Mouse (Mus musculus): ENCODE measurements around the gene Zc3h12c. TPM values are rescaled to one million over a fixed set of nuclear protein-coding genes. Genes with fewer than 3 reads are reported as not detected.

Zc3h12c gene
- polyA plus RNA-seq, 1 experiment from 2014 or later = 9.3 TPM

- H3K27me3 ChIP-seq = no peaks in the 10 kb centered on the region
- ChIA-PET CTCF (interaction anchor here (1.0 to 1.6 kb wide), 2 partner anchors 9 to 184 kb away, joined by 3 to 4 read pairs; no protein-coding TSS in a partner anchor), POLR2A (no interaction called here)
- TF ChIP-seq CTCF (IDR thresholded peaks at IDR 0.05) = no peak
- no peak for DNase-seq (ENCODE audit: low read depth, low spot score)
- in situ Hi-C loops (cut with MboI; ENCODE audit: low pct_unique_long_range_greater_than_20kb) = no loop called here
- ATAC-seq = no peak
These were observed 64.7 kb downstream of the Zc3h12c start for GRCm38 (mm10) chr9:52103448-52104224.

DNA sequence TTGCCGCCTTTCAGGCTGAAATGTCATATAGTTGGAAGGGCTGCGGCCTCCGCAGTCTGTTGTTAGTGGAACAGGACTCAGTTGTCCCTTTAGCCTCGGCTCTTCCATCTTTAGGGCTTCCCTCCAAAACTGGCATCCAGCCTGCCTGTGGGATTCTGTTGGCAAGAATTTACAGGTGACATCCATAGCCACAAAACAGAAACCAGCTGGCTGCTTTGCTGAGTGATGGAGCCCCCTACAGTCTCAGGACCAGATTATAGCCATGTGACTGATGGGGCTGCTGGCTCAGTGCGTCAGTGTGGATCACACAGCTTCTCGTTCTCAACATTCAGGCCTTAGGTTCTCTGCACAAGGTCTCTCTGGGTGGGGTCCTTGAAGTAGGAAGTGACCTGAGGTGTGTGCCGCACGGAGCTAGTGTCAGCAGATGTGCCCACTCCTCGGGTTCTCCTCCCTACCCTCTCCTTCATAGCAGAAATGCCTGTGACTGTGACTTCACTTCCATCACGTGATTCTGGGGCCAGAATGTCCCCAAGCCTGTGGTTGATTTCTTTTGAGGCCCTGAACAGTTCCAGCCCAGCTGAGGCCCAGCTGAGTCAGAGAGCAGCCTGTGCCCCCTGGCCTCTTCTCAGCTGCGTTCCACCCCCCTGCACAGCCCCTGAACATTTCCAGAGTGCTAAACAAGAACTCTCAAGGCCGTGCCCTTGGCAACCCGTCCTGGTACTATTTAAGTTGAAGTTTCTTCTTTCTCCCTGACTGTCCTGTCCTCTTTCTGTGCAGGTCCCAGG, 66.1 kb downstream of the Zc3h12c start:
- ATAC-seq (no peak), DNase-seq (ENCODE audit: low read depth, low spot score) (no peak)
- CTCF ChIA-PET = interaction anchor here (1.4 to 1.6 kb wide), 2 partner anchors 125 to 186 kb away, joined by 3 to 6 read pairs; no protein-coding TSS in a partner anchor
- in situ Hi-C loops (cut with MboI; ENCODE audit: low pct_unique_long_range_greater_than_20kb) = no loop called here
- TF ChIP-seq CTCF (IDR thresholded peaks at IDR 0.05) = no peak
- POLR2A ChIA-PET = interaction anchor here (0.6 kb wide), 1 partner anchor 1104 kb away, joined by 5 read pairs; no protein-coding TSS in a partner anchor
- H3K27me3 ChIP-seq = no peaks in the 10 kb centered on the region

DNA sequence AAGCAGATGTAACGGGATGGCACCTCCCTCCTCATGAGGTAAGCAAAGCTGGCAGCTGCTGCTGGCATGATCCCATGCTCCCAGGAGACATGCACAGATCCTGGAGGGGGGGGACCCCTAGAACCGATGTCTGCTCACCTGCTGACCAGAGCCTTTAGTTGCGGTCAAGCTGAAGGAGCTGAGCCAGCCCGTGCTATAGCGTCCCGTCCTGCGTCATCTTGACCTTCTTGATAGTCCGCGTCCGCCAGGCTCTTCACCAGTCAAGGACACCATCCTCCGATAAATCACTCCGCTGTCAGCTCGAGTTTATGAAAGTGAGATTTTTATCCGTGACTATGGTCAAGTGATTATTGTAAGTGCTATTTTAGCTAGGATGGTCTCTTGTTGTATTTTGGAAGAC, 67.9 kb downstream of the Zc3h12c start:
- ATAC-seq (no peak), DNase-seq (ENCODE audit: low read depth, low spot score) (no peak)
- ChIA-PET POLR2A (no interaction called here), CTCF (interaction anchor here (1.4 to 2.5 kb wide), 4 partner anchors 11 to 134 kb away, joined by 3 to 12 read pairs (median 4); no protein-coding TSS in a partner anchor)
- in situ Hi-C loops (cut with MboI; ENCODE audit: low pct_unique_long_range_greater_than_20kb) = no loop called here
- H3K27me3 ChIP-seq = no peaks in the 10 kb centered on the region
- no peak for TF ChIP-seq CTCF (IDR thresholded peaks at IDR 0.05)

GRCm38 (mm10) chr9:52098600-52098999, 69.8 kb downstream of the Zc3h12c start:
- ChIA-PET POLR2A (no interaction called here), CTCF (interaction anchor here (0.6 to 2.5 kb wide), 14 partner anchors 9 to 189 kb away, joined by 3 to 12 read pairs (median 4); no protein-coding TSS in a partner anchor)
- H3K27me3 ChIP-seq = no peaks in the 10 kb centered on the region
- ATAC-seq (peak; percentile 68), DNase-seq (ENCODE audit: low read depth, low spot score) (no peak)
- in situ Hi-C loops (cut with MboI; ENCODE audit: low pct_unique_long_range_greater_than_20kb) = loop anchor here (5.0 to 10.0 kb wide), 3 partner anchors 106 to 189 kb away; no protein-coding TSS in a partner anchor
- peak; percentile 93 for TF ChIP-seq CTCF (IDR thresholded peaks at IDR 0.05)

DNA sequence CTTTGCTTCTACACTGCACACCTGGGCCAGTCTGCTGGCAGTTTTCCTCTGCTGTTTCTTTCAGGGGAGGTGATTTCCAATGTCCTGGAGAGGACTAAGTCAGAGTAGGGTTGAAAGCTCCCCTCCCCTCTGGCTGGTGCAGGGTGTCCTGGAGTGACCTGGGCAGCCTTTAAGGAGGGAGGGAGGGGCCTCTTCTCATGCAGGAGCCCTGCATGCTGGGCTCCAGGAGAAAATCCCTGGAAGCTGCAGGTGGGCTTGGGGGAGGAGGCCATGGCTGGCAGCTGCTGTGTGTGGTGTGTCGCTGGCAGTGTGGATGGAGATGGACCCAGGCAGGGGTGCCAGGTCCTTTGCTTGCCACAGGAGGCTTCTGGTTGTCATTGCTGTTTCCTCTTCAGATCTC, 71.0 kb downstream of the Zc3h12c start:
- no peak for ATAC-seq
- ChIA-PET CTCF (no interaction called here), POLR2A (no interaction called here)
- TF ChIP-seq CTCF (IDR thresholded peaks at IDR 0.05) = no peak
- in situ Hi-C loops (cut with MboI; ENCODE audit: low pct_unique_long_range_greater_than_20kb) = loop anchor here (5.0 to 10.0 kb wide), 3 partner anchors 105 to 190 kb away; no protein-coding TSS in a partner anchor
- no peaks in the 10 kb centered on the region for H3K27me3 ChIP-seq
- DNase-seq (ENCODE audit: low read depth, low spot score) = no peak

GRCm38 (mm10) chr9:52095666-52096065, 72.7 kb downstream of the Zc3h12c start:
- no peak for TF ChIP-seq CTCF (IDR thresholded peaks at IDR 0.05)
- in situ Hi-C loops (cut with MboI; ENCODE audit: low pct_unique_long_range_greater_than_20kb) = loop anchor here (5.0 to 10.0 kb wide), 3 partner anchors 103 to 192 kb away; no protein-coding TSS in a partner anchor
- no peak for ATAC-seq
- POLR2A ChIA-PET = no interaction called here
- CTCF ChIA-PET = no interaction called here
- no peak for DNase-seq (ENCODE audit: low read depth, low spot score)
- no peaks in the 10 kb centered on the region for H3K27me3 ChIP-seq

GRCm38 (mm10) chr9:52094471-52094980, 73.8 kb downstream of the Zc3h12c start:
- POLR2A ChIA-PET = no interaction called here
- in situ Hi-C loops (cut with MboI; ENCODE audit: low pct_unique_long_range_greater_than_20kb) = loop anchor here (10.0 kb wide), 1 partner anchor 120 kb away; no protein-coding TSS in a partner anchor
- H3K27me3 ChIP-seq = no peaks in the 10 kb centered on the region
- DNase-seq (ENCODE audit: low read depth, low spot score) = no peak
- CTCF ChIA-PET = no interaction called here
- no peak for ATAC-seq
- no peak for TF ChIP-seq CTCF (IDR thresholded peaks at IDR 0.05)

GRCm38 (mm10) chr9:52094016-52094415, 74.4 kb downstream of the Zc3h12c start:
- in situ Hi-C loops (cut with MboI; ENCODE audit: low pct_unique_long_range_greater_than_20kb) = loop anchor here (10.0 kb wide), 1 partner anchor 119 kb away; no protein-coding TSS in a partner anchor
- ChIA-PET POLR2A (no interaction called here), CTCF (no interaction called here)
- no peak for DNase-seq (ENCODE audit: low read depth, low spot score)
- no peak for ATAC-seq
- no peak for TF ChIP-seq CTCF (IDR thresholded peaks at IDR 0.05)
- no peaks in the 10 kb centered on the region for H3K27me3 ChIP-seq

GRCm38 (mm10) chr9:52093108-52093507, 75.3 kb downstream of the Zc3h12c start:
- CTCF ChIA-PET = interaction anchor here (0.7 kb wide), 1 partner anchor 19 kb away, joined by 3 read pairs; no protein-coding TSS in a partner anchor
- H3K27me3 ChIP-seq = no peaks in the 10 kb centered on the region
- TF ChIP-seq CTCF (IDR thresholded peaks at IDR 0.05) = no peak
- no peak for DNase-seq (ENCODE audit: low read depth, low spot score)
- in situ Hi-C loops (cut with MboI; ENCODE audit: low pct_unique_long_range_greater_than_20kb) = loop anchor here (10.0 kb wide), 1 partner anchor 118 kb away; no protein-coding TSS in a partner anchor
- ATAC-seq = peak; percentile 12
- POLR2A ChIA-PET = no interaction called here

- TF ChIP-seq CTCF (IDR thresholded peaks at IDR 0.05) = no peak
- DNase-seq (ENCODE audit: low read depth, low spot score) = no peak
- in situ Hi-C loops (cut with MboI; ENCODE audit: low pct_unique_long_range_greater_than_20kb) = loop anchor here (10.0 kb wide), 1 partner anchor 118 kb away; no protein-coding TSS in a partner anchor
- H3K27me3 ChIP-seq = no peaks in the 10 kb centered on the region
- no peak for ATAC-seq
- ChIA-PET CTCF (no interaction called here), POLR2A (no interaction called here)
These were observed 76.1 kb downstream of the Zc3h12c start for GRCm38 (mm10) chr9:52092311-52092710.

Measured in Patski (cell line).